Mouse (Mus musculus) lung, embryonic 14.5 days (tissue): ENCODE data around the gene Ksr1. TPM values are rescaled to one million over a fixed set of nuclear protein-coding genes. Genes with fewer than 3 reads are reported as not detected.

ENCODE experiments used
- ATAC-seq: fragments of 200-750 bp; cut with Nextera tagmentation; 2 replicates; pipeline ENCODE4 v1.8.0; 2017; ENCODE audit warnings: mild to moderate bottlenecking, moderate TSS enrichment, moderate library complexity; ENCODE audit not compliant: insufficient read depth
- DNase-seq: peaks from one replicate; pipeline ENCODE4 v3.0.0-alpha.2; 2015
- H3K27ac ChIP-seq: fragments of 300-500 bp; sonication (generic); 2 replicates; pipeline ENCODE4 v1.5.1; 2014; ENCODE audit warnings: low read depth, mild to moderate bottlenecking, moderate library complexity
- H3K27me3 ChIP-seq: fragments of 300-500 bp; sonication (generic); 2 replicates; pipeline ENCODE4 v1.6.1; 2014; ENCODE audit warnings: low read length, control low read depth; ENCODE audit not compliant: insufficient read depth
- H3K36me3 ChIP-seq: fragments of 300-500 bp; sonication (generic); 2 replicates; pipeline ENCODE4 v1.6.1; 2014; ENCODE audit warnings: control low read depth; ENCODE audit not compliant: insufficient read depth
- H3K4me1 ChIP-seq: fragments of 300-500 bp; sonication (generic); 2 replicates; pipeline ENCODE4 v1.6.1; 2014; ENCODE audit warnings: antibody characterized with exemption, control low read depth; ENCODE audit not compliant: insufficient read depth
- H3K4me2 ChIP-seq: fragments of 300-500 bp; sonication (generic); 2 replicates; pipeline ENCODE4 v1.6.1; 2014; ENCODE audit warnings: mild to moderate bottlenecking
- H3K4me3 ChIP-seq: fragments of 300-500 bp; sonication (generic); 2 replicates; pipeline ENCODE4 v1.5.1; 2014; ENCODE audit warnings: low read depth, low read length
- H3K9ac ChIP-seq: fragments of 300-500 bp; sonication (generic); 2 replicates; pipeline ENCODE4 v1.6.1; 2014
- H3K9me3 ChIP-seq: fragments of 300-500 bp; sonication (generic); 2 replicates; pipeline ENCODE4 v1.6.1; 2016; ENCODE audit warnings: low read depth, low read length, control low read depth
- CTCF ChIP-seq: IDR thresholded peaks from 2 replicates; pipeline ENCODE4 v1.5.1; 2016; ENCODE audit warnings: antibody characterized with exemption, low read depth
- WGBS: fragments of 180-500 bp; shearing (Covaris S2); extraction: QIAGEN DNeasy Blood & Tissue Kit; methylation state at CpG from one replicate; pipeline ENCODE4 v1.1.7; 2014; 5-methylcytosine and 5-hydroxymethylcytosine counted together
- polyA plus RNA-seq: library from polyadenylated mRNA; unstranded; fragments of >200 nt; fragmentation: Nextera tagmentation; extraction: Ambion mirVana; gene quantifications from 2 replicates; pipeline ENCODE4 v1.2.1, GENCODE M21; 2014

Ksr1 gene
- polyA plus RNA-seq, 1 experiment from 2014 or later, result 5.1 TPM

- Histone ChIP-seq H3K9me3 (no peaks in the 10 kb centered on the region), H3K27ac (no peak overlapping the region), H3K4me3 (no peak overlapping the region), H3K4me2 (no peak overlapping the region), H3K4me1 (peaks cover 5% of the 10 kb centered on the region; the same call in 1 of the 2 replicates), H3K27me3 (no peaks in the 10 kb centered on the region), H3K9ac (no peak overlapping the region), H3K36me3 (peaks cover 32% of the 10 kb centered on the region; the same call in 1 of the 2 replicates)
- ATAC-seq (no peak), DNase-seq (no peak)
- TF ChIP-seq CTCF, result no peak
- 87% methylated on average over 24 of the region's 24 CpGs for WGBS
Measured at GRCm38 (mm10) chr11:79015660-79016215, 130.5 kb downstream of the Ksr1 start.

- no peak overlapping the region for H3K4me2 ChIP-seq
- no peaks in the 10 kb centered on the region for H3K9me3 ChIP-seq
- no peaks in the 10 kb centered on the region for H3K27me3 ChIP-seq
- no peak overlapping the region for H3K4me3 ChIP-seq
- DNase-seq (no peak), ATAC-seq (no peak; the same call in 1 of the 2 replicates)
- H3K27ac ChIP-seq, result peak overlapping the region; percentile 0; the same call in 1 of the 2 replicates
- H3K4me1 ChIP-seq, result peaks cover 5% of the 10 kb centered on the region; the same call in 1 of the 2 replicates
- 47% methylated on average over 15 of the region's 15 CpGs for WGBS
- H3K36me3 ChIP-seq, result peaks cover 25% of the 10 kb centered on the region; the same call in 1 of the 2 replicates
- no peak for TF ChIP-seq CTCF
- 0 out of 2 replicates have a peak overlapping the region, but pooled peaks have one; percentile 8 for H3K9ac ChIP-seq
Measured at GRCm38 (mm10) chr11:79014602-79015325, 131.4 kb downstream of the Ksr1 start.

DNA sequence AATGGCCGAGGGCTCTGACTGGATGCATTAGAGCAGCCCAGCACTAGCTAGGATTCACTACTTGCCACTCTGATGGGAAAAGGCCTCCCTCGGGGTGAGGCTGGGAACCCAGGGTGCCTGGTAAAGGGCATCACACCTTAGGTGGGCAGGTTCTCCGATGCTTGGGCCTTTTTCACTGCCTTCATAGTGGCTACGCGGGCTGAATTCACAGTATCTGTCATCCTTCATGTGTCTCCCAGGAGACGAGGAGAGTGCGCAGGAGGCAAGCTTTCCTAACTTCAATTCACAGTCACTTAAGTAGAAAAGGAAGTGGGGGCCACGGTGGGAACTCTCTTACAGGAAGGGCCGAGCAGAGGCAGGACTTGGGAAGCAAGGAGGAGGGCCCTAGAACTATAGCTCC, 132.4 kb downstream of the Ksr1 start:
- WGBS, result 49% methylated on average over 9 of the region's 9 CpGs
- peak; percentile 42 for DNase-seq

DNA sequence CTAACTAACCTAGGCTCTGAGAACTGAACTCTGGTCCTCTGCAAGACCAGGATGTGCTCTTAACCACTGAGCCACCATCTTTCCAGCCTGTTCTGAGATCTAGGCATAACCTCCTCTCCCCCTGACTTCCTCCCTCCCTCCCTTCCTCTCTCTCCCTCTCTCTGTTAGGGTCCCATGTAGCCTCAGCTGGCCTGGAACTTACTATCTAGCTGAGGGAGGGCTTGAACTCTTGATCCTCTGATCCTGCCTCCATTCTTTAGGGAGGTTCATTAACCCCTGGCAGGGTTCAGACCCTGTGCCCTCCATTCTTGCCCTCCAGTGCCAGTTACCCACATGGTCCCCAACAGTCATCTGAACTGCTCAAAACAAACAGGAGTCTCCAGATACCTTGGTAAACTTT, 133.2 kb downstream of the Ksr1 start:
- Histone ChIP-seq H3K27me3 (no peaks in the 10 kb centered on the region), H3K4me1 (peaks cover 5% of the 10 kb centered on the region; the same call in 1 of the 2 replicates), H3K4me2 (no peak overlapping the region), H3K9me3 (no peaks in the 10 kb centered on the region), H3K36me3 (peaks cover 15% of the 10 kb centered on the region; the same call in 1 of the 2 replicates), H3K9ac (no peak overlapping the region), H3K27ac (no peak overlapping the region), H3K4me3 (no peak overlapping the region)
- ATAC-seq, result no peak
- TF ChIP-seq CTCF, result no peak
- DNase-seq, result no peak

More for the DNA sequence above, 132.4 kb downstream of the Ksr1 start:
- Histone ChIP-seq H3K27me3 (no peaks in the 10 kb centered on the region), H3K9ac (no peak overlapping the region), H3K4me1 (peaks cover 5% of the 10 kb centered on the region; the same call in 1 of the 2 replicates), H3K9me3 (no peaks in the 10 kb centered on the region), H3K27ac (no peak overlapping the region), H3K4me3 (no peak overlapping the region), H3K4me2 (no peak overlapping the region), H3K36me3 (peaks cover 20% of the 10 kb centered on the region; the same call in 1 of the 2 replicates)
- no peak for TF ChIP-seq CTCF
- ATAC-seq, result no peak

- 98% methylated on average over 2 of the region's 2 CpGs for WGBS
- no peak for TF ChIP-seq CTCF
- Histone ChIP-seq H3K4me3 (no peak overlapping the region), H3K4me1 (peaks cover 5% of the 10 kb centered on the region; the same call in 1 of the 2 replicates), H3K4me2 (no peak overlapping the region), H3K36me3 (peaks cover 15% of the 10 kb centered on the region; the same call in 1 of the 2 replicates), H3K9ac (no peak overlapping the region), H3K27me3 (no peaks in the 10 kb centered on the region), H3K9me3 (no peaks in the 10 kb centered on the region), H3K27ac (no peak overlapping the region)
- no peak for ATAC-seq
- DNase-seq, result no peak
Measured at GRCm38 (mm10) chr11:79012529-79012928, 133.7 kb downstream of the Ksr1 start.

- DNase-seq, result no peak
- TF ChIP-seq CTCF, result no peak
- H3K36me3 ChIP-seq, result no peaks in the 10 kb centered on the region
- ATAC-seq, result no peak
- no peak overlapping the region for H3K4me2 ChIP-seq
- WGBS, result 83% methylated on average over 7 of the region's 7 CpGs
- no peaks in the 10 kb centered on the region for H3K9me3 ChIP-seq
- H3K4me1 ChIP-seq, result peaks cover 1% of the 10 kb centered on the region; the same call in 1 of the 2 replicates
- no peak overlapping the region for H3K27ac ChIP-seq
- no peak overlapping the region for H3K4me3 ChIP-seq
- H3K9ac ChIP-seq, result no peak overlapping the region
- no peaks in the 10 kb centered on the region for H3K27me3 ChIP-seq
Measured at GRCm38 (mm10) chr11:79008891-79009290, 137.3 kb downstream of the Ksr1 start.
